Mouse (Mus musculus) right cerebral cortex, postnatal 14 days (tissue): ENCODE data around the gene Wnt7b.

Experiments
- DNase-seq: peaks from one replicate; pipeline ENCODE4 v3.0.0; 2022

The Wnt7b gene

DNA sequence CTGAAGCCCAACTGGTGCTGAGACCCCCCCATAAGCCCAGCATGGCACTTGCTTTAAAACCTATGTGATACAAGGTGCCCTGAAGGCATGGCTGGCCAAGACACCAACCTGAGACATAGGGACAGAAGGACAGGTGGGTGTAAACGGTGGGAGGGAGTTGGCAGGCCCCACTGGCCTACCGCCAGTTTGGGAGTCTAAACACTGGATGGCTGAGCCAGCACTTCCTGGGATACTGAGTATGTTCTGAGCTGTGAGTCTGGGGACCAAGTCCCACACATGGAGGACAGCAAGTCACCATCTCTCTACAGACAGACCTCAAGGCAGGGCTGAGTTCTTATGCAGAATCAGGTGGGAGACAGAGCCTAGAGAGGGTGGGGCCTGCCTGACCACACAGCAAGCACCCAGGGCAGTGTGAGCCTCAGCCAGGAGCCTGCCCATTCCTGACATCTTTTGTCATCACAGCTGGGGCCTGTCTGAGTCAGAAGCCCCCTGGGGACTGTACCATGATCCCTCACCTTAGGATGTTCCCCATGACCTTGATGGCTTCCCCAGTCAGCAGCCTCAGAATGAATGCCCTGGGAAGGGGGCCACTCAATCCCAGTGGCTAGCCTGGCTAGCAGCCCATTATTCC is 13.0 kb downstream of the Wnt7b start:
- peak; percentile 49 for DNase-seq

DNA sequence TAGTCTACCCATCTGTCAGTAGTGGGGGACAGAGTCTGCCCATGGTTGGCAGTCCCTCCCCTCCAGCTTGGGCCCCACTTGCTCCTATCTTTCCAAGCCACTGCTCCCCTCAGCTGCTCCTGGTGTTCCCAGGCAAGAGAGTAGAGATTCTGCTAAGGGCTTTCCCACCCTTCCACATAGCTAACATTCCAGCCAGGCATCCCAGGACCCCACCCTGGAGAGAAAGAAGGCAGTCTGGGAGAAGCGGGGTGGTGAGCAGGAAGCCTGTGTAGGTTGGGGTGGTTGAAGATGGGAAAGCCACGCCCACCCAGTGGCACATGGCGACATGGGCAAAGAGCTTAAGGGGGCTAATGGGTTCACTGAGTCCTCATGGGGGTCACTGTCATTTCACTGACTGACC is 13.9 kb downstream of the Wnt7b start:
- no peak for DNase-seq

- no peak for DNase-seq
Measured at GRCm38 (mm10) chr15:85564966-85565365, 17.3 kb downstream of the Wnt7b start.

GRCm38 (mm10) chr15:85564034-85564769 is 18.1 kb downstream of the Wnt7b start:
- peak; percentile 34 for DNase-seq

DNA sequence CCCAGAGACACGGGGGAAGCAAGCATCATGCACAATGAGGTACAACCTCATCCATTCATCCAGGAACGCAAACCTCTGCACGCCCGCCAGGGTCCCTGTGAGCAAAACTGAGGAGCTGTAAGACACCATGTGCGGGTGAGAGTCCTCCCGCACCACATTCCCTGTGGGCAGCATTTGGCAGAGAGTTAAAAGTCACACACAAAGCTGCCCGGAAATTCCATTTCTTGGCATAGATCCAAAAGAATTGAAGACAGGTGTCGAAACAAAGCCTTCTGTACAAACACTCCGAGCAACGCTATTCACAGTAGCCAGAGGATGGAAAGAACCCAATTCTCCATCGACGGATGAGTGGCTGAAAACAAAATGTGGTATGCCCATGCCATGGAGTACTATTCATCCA is 20.3 kb downstream of the Wnt7b start:
- no peak for DNase-seq

DNA sequence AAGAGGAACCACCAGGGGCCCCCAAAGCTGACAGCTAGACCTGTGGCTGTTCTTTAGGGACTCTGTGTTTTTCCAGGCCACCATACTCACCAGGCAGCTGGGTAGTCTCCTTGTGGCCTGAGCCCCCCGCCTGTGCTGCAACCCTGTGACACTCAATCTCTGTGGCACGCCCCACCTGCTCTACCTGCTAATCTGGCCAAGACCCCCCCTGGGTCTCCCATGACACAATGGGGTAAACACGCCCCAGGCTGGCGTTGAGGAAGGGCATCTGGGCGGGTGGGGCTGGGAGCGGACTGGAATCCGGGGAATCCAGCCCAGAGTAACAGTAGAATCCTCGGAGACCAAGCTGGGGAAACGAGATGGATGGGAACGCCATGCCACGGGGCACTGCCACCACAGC is 21.4 kb downstream of the Wnt7b start:
- no peak for DNase-seq

GRCm38 (mm10) chr15:85558840-85559540 is 23.3 kb downstream of the Wnt7b start:
- no peak for DNase-seq

DNA sequence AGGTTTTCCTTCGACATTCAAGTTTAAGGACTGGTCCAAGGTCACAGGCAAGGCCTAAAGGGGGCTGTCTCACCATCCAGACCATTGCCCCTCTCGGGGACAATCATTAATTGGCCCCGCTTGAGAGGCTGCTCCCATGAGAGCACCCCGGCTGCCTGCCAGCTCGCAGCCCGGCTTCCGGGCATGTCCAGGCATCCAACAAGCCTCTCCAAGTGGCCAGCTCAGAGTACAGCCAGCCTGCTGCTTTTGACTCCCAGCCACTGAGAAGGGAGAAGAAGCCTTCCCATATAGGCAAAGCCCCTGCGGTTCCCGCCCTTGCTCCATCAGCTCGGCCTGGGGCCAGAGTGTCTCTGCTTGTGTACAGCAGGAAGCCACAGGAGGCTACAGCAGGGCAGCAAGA is 26.5 kb downstream of the Wnt7b start:
- no peak for DNase-seq

DNA sequence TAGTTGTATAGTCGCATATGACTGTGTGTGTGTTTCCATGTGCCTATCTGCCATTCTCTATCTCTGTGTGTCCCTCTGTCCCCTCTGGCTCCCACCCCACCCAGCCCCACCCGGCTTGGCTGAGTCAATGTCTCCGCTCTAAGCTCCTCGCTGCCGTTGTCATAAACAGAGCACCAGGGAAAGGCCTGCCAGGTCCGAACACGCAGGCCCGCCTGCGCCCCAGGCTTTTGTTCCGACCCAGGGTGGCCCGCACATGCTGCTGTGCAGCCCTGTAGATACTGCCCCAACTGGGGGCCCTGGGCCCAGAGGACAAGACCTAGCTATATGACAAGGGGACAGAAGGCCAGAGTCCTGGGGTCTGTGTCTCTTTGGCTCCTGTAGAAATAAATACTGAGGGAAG is 28.9 kb downstream of the Wnt7b start:
- no peak for DNase-seq

- DNase-seq, result no peak
Measured at GRCm38 (mm10) chr15:85546500-85546899, 35.8 kb downstream of the Wnt7b start.

DNA sequence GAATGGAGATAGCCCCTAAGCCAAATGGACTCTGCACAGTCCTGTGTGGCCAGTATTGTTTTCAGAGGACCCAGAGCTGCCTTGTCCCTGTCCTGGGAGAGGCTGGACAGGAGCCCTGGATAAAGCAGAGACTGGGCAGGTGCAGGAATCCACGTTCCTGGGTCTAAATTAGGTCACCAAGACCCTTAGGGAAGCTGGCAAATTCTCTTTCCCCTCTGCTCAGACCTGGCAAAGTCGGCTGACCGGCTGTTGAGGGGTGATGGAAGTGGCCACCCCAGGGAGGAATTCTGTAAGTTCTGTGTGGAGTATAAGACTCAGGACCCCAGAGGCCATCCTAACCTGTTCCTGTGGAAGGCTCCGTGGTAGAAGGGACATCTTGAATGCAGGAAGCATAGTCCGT is 36.9 kb downstream of the Wnt7b start:
- DNase-seq, result no peak

GRCm38 (mm10) chr15:85538170-85538569 is 44.1 kb downstream of the Wnt7b start:
- no peak for DNase-seq

DNA sequence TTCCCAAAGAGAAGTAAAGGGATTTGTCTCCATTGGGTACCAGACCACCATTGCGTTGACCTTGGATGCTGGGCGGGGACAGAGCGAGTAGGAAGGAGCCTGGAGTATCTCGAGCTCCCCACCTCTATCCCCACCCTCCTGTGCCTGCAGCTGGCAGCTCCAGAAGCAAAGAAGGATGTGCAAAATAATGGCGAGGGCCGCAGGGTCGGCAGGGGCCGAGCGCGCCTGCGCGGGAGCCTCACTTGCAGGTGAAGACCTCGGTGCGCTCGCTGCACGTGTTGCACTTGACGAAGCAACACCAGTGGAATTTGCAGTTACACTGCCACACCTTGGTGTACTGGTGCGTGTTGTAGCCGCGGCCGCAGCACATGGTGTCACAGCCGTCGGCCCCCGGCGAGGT is 45.1 kb downstream of the Wnt7b start:
- DNase-seq, result no peak

GRCm38 (mm10) chr15:85534646-85535045 is 47.6 kb downstream of the Wnt7b start:
- DNase-seq, result no peak

GRCm38 (mm10) chr15:85534215-85534614 is 48.1 kb downstream of the Wnt7b start:
- DNase-seq, result no peak

- DNase-seq, result no peak
Measured at GRCm38 (mm10) chr15:85532063-85532462, 50.2 kb downstream of the Wnt7b start.

DNA sequence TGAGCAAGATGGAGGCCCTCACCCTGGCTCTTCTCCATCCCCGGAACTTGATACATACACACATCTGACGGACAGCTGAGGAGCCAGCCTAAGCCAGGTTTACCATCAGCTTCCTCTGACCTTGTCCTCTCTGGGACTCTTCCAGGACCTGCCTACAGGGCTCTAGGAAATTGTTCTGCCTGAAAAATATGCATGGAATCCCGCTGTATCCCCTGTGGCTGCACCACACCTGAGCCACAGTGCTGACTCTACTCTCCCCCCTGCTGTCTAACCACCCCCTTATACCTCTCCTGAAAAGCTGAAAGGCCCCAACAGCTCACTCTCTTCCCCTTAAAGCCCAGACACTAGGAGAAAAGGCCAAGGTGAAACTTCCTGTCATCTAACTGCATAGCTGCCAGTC is 52.4 kb downstream of the Wnt7b start:
- no peak for DNase-seq

- DNase-seq, result no peak
Measured at GRCm38 (mm10) chr15:85524404-85524950, 57.8 kb downstream of the Wnt7b start.

- no peak for DNase-seq
Measured at GRCm38 (mm10) chr15:85523173-85523991, 58.9 kb downstream of the Wnt7b start.

GRCm38 (mm10) chr15:85519438-85519837 is 62.8 kb downstream of the Wnt7b start:
- DNase-seq, result no peak

DNA sequence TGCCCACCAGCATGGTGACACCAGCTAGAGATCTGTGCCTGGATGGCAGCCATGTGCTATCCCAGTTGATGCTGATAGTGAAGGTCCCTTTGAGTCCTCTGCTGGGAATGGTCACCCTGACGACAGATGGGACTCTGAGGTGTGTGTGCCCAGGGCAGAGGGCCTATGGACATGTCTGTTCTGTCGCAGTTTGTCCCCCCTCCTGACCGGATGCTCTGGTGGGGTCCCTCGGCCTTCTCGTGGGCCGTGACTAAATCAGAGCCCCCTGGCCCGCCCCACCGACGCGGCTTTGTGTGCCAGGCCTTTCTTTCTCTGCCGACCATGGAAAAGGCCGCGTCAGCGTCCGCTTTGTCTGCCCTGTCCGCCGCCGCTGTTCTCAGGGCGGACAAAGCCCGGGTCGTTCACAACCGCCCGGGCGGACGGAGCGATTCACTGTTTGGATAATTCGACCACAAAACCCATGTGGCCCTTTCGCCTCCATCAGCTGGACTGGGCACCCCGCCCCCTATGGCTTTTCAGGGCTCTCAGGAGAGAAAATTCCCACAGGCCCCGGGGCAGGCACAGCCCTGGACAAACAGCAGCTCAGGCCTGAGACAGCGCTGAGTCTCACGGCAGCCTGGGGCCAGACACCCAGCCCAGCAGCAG is 74.8 kb downstream of the Wnt7b start:
- no peak for DNase-seq

DNA sequence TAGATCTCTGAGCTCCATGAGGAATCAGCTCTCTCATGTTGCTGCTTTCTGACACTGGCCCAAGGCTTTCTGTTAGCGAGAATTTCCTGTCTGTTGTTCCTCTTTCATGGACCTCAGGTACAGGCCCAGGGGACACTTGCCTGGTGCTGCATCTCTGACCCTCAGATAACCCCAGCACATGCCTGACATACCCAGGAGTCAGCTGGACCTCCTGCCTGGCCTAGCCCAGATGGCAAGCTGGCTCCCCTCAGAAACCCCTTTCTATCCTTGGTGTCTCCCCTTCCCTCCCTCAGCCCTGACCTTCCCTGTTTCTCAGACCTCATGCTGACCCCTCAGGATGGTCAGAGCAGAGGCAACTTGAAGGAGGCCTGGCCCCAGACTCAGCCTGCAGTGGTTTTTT is 75.6 kb downstream of the Wnt7b start:
- no peak for DNase-seq
